Comparison of ENCODE assay signal across 18 mouse cellular contexts in the genomic region with DNA sequence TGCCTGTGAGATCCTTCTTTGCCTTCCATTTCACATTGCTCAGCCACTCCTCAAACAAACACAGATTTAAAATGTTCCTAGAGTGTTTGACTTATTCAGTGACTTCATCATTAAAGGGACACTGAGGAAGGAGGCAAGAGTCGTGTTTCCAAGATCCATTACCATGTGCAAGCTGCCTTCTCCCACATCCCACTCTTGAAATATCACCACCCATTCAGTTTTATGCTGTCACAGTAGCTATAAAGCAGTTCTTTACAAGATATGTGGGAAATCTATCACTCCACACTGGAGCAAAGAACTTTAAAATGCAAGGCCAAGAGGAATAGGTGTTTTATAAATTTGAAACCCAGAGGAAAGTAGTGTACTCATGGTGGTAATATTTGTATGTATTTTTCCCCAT.
A peak's percentile ranks its signal among the peaks of the same experiment; 100 is the strongest.
DNase-seq lines count a peak whose midpoint lies in the region; ATAC-seq lines count a peak whose summit lies in the region.
"Had no signal": no experiment of that assay in that cellular context is flagged by ENCODE, and none has a peak within 500 bp of the region (broad histone marks: within the 10 kb centered on the region; RNA-seq: fewer than 3 reads in every experiment).

No protein-coding gene starts in this region.

- peak; percentile 94 for ATAC-seq in frontal cortex, adult (ENCODE audit: low TSS enrichment)
- ATAC-seq: activated CD4-positive, CD25-positive, alpha-beta regulatory T cell, adult 4 months; CD4-positive, CD25-positive, alpha-beta regulatory T cell, adult 4 months; Patski had no signal

- no peak for DNase-seq in frontal cortex, postnatal 14 days (ENCODE audit: low spot score in 2 of 2)
- peak; percentile 32 for DNase-seq in brain, adult 2 months (ENCODE audit: low read depth, low spot score)
- DNase-seq in right cerebral cortex, adult 2 months (ENCODE audit: low spot score in 2 of 2) = no peak
- DNase-seq: adrenal gland, adult 2 months; adrenal gland, adult 8-10 months; adrenal gland, postnatal 10 days; adrenal gland, postnatal 14 days; adrenal gland, postnatal 25 days; adrenal gland, postnatal 36 days; B cell, adult 2 months; cerebellum, adult 11 months; cerebellum, adult 11-12 months; cerebellum, adult 18-20 months; cerebellum, adult 2 months had no signal
